Mouse (Mus musculus): ENCODE results near the gene Rimbp2.

Gene Rimbp2

DNA sequence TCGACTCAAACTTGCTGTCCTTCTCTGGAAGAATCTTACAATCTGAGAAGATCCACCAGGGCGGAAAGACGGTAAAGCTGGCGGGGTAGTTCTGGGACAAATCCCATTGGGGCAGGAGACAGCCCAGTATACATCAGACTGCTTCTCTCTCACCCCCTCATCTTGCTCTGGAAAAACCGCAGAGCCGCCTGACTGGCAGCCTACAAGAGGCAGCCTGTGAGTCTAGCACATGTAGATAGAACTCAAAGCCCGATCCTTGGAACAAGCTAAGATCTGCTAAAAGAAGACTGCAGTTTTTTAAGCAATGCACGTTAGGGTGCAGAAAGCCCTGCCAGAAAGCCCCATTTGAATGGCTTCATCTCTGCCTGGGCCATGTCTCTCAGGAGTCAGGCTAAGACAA, 207.0 kb downstream of the Rimbp2 start:
- 45% methylated on average over 8 of the region's 8 CpGs for WGBS

DNA sequence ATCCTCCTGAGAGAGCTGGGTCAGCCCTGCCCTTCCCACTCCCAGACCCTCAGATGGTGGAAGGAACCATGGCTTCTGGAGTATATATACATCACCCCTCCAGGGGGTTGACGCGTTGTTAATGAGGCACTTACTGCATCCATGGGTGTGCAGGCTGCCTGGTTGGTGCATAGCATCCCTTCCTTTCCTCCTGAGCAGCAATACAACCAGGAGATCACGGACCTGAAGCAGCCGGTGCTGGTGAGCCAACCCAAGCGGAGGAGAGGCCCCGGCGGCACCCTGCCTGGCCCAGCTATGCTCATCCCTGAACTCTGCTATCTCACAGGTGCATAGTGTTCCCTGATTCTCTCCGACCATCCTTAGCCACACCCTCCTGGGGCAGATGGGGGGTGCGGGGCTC, 208.1 kb downstream of the Rimbp2 start:
- 86% methylated on average over 9 of the region's 9 CpGs for WGBS

DNA sequence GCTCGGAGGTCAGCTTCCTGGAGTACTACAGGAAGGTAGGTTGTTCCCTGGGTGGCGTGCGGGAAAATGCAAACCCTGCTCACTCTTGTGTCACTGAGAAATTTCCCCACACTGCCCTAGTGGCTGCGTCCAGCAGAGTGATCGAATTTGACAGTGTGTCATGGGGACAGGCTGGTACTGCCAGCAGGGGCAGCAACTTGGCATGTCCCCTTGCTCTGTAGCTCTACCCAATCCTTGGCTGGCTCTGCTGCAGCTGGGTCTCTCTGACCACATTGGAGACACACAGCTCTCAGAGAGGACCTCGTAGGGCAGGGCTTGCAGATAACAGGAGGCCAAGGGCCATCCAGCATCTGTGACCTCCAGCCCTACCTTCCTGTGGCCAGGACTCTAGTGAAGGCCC, 208.9 kb downstream of the Rimbp2 start:
- WGBS = 90% methylated on average over 6 of the region's 6 CpGs

DNA sequence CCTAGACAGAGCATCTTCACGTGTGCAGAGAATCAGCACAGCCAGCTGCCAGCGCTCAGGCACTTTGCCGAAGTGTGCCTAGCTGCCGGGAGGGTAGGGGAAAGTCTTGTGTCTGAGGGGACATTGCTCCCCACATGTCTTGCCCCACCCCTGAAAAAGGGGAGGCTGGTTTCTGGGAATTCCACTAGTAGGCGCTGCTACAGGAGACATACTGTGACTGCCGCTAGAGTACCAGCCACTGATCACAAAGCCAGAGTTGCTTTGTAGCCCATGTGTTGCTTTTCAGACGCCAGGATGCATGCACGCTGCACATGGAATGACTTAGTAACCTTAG, 213.5 kb downstream of the Rimbp2 start:
- 21% methylated on average over 8 of the region's 8 CpGs for WGBS

DNA sequence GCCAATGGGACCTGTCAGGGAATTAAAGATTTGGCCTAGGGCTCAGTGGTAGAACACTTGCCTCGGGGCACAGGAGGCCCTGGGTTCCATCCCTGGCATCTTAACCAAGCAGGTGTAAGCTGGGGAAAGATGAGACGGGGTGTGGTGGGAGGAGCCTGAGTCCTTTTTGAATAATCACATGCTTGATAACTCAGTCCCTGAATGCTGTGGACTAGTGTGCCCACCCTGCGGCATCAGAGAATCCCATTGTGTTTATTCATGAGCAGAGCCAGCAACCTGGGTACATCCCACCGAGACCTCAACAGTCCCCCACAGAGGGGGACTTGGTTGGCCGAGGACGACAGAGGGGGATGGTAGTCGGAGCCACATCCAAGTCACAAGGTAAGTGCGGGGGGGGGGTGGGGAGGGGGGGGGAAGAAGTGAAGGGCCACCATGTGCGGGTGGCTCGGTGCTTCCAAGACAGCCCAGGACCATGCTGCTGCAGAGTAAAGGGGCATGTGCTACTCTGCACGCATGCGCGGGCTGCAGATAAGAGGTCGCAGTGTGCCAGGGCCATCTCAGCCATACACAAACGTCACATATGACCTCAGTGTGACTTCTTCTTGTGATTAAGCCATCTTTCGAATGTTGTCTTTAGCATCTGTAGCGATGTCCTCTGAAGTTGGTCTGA, 214.0 kb downstream of the Rimbp2 start:
- WGBS = 34% methylated on average over 16 of the region's 17 CpGs

DNA sequence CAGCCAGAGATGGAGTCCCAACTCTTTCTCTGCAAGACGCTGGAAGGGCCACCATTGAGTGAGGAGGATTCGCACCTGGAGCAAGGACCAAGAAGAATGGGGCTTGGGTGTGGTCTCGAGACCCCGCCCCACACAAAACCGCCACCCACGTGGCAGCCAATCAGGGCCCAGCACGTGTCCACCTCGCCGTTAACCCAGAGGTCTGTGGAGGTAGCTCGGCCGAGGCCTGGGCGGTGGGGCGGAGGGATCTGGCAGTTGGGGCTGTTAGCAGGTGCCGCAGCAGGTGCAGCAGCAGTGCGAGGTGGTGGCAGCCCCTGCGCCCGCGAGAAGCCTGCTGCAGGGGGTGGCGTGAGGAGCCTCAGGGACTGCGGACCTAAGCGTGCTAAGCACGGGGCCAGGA, 217.4 kb downstream of the Rimbp2 start:
- 85% methylated on average over 22 of the region's 22 CpGs for WGBS

DNA sequence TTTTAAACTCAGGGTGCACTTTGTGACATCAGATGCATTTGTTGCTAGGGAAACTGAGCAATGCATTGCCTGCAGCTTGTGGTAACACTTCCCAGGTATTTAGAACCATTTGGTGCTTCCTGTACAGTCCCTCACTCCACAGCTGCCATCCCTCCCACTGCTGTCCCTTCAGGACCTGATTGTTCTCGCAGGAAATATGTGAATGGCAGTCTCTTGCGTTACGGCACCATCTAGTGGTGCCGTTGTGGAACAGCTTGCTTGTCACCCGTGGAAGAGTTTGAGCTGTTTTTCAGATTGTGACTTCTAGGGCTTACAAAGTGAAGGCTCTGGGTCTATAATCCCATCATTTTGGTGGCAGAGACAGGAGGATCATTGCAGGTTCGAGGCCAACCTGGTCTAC, 219.3 kb downstream of the Rimbp2 start:
- 2% methylated on average over 6 of the region's 6 CpGs for WGBS

DNA sequence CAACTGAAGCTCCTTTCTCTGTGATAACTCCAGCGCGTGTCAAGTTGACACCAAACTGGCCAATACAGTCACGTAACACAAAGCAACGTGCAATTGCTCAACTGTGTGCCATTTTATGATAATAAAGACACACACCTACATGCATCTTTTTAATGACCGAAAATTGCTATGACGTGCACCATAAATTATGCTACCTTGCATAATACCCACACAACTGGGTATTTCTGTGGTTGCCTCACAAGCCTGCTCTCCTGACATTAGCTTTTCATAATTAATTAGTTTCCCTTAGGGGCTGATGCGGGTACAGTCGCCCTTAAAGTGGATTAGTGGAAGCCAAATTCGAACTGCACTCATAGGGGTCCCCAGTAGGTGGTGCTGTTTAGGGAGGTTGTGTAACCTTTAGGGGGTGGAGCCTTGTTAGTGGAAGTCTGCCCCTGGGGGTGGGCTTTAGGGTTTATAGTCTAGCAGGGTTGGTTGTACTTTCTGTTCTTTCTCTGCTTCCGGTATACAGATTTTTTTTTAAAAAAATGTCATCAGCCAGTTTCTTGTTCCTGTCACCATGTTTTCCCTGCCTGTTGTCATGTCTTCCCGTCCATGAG, 220.8 kb downstream of the Rimbp2 start:
- 81% methylated on average over 11 of the region's 11 CpGs for WGBS

DNA sequence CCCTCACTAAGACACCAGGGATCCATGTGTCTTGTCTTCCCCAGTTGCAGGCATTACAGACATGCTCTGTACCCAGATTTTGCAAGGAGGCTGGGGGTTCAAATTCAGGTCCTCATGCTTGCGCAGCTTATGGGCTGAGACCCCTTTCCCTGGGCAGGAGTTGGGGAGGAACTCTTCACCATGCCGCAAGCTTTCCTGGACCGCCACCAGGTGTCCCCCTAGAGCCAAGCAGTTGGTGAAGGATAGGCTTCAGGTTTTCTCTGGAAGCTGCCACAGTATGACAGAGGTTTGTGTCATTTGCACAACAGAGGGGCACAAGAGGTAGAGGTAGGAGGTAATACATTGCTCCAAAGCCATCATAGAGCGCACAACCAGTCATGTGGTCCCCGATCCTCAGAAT, 222.7 kb downstream of the Rimbp2 start:
- 51% methylated on average over 5 of the region's 5 CpGs for WGBS

DNA sequence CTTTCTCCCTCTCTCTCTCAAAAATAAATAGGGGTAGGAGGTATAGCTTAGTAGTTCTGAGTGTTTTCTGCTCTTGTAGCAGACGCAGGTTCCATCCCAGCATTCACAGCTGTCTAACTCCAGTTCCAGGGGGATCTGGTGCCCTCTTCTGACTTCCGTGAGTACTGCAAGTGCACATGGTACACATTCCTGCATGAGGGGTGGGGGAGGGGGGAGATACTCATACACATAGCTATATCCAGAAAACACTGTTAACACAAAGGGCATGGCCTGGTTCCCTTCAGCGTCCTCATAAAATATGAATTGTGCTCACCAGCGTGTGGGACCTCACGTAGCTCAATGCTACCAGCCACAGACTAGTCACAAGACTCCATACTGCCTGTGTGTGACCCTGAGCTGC, 223.9 kb downstream of the Rimbp2 start:
- 75% methylated on average over 5 of the region's 5 CpGs for WGBS

DNA sequence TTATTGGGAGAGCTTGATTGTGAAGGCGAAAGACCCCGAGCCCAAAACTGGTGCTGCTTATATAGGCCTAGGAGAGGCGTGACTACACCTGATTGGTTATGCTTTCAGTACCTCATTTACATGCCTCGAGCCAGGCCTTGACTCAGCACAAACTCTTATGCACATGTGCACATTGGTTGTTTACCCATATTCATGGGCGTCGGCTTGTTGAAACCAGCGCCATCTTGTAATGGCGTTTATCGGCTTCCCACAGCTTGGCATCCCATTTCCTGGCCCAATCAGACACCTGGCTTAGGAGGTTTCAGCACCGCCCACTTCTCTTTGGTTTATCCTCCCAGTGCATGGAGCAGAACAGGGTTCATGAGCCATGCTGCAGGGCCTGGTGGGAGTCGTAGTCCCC, 232.8 kb downstream of the Rimbp2 start:
- 91% methylated on average over 11 of the region's 11 CpGs for WGBS

DNA sequence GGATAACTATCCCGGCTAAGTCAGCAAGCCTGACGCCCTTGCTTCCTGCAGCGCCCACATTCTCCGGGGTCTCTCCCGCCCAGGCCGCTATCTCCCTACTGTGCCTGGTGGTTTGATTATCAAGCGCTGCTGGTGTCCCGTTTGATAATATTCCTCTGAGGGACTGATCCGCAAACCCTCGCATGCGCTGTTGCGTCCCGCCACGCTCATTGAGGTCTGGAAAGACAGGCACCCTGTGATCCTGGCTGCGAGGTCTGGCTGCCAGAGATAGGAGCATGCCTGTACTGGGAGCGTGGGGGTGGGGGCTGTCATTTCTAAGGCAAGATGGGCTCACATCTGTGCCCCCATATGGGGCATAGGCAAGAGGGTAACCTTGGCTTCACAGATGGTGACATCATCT, 238.1 kb downstream of the Rimbp2 start:
- WGBS = 80% methylated on average over 16 of the region's 16 CpGs

DNA sequence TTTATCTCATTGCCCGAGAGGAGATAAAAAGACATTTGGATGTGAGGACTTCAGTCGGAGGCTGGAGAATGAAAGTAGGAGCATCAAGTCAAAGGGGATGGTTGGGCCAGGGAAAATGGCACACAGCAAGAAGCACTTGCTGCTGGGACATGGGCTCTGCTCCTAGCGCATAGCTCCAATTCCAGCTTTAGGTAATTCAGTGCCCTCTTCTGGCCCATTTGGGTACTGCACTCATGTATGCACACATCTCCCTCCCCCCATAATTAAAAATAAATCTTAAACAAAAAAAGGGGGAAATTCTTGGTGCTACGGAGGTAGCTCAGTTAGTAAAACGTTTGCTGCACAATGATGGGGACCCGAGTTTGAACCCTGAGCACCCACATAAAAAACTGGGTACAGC, 241.4 kb downstream of the Rimbp2 start:
- WGBS = 81% methylated on average over 6 of the region's 6 CpGs

DNA sequence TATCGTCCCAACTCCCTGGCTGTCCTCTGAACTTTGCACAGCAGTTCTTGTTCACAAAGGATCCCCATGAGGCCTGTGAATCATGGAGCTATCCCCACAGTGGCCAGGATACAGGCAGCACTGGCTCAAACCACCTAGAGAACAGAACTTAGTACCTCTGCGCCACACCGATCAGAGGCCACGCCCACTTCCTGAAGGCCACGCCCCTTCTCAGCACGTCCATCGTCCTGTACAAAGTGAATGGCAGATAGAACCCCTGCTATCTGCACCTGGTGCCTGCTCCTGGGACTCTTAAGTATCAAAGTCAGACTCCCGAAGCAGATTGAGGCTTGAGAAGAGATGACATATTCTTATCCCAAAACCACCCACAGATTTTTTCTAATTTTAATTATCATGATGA, 242.7 kb downstream of the Rimbp2 start:
- WGBS = 26% methylated on average over 8 of the region's 8 CpGs

DNA sequence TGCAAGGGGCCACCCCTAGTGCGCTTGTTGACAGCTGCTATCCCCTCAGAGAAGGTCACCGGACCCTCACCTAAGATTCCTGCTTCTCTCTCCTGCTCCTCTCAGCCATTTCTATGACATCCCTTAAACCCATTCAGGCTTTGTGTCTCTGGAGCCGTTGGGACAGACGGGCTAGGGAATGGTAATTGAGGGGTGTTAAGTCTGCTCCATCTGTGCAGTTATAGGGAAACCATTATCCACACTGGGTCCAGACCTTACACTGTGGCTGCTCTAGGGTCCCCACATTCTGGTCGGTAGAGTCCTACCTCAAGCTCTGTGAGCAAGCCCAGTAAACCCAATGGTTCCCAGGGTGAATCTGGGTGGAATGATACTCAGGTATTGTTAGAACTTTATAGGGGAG, 244.4 kb downstream of the Rimbp2 start:
- 84% methylated on average over 5 of the region's 5 CpGs for WGBS
